Mouse (Mus musculus): Measurements from ENCODE around the gene Prpf40a. TPM values are rescaled to one million over a fixed set of nuclear protein-coding genes. Genes with fewer than 3 reads are reported as not detected.

The Prpf40a gene
- polyA plus RNA-seq (2015; fragmentation: Nextera tagmentation; extraction: Ambion mirVana) = 158 and 167 TPM in 2 replicates

- Histone ChIP-seq H3K9ac (peak within 1 kb of the TSS; percentile 91), H3K4me1 (peaks cover 13% of the 10 kb centered on the region), H3K4me3 (peak within 1 kb of the TSS; percentile 65), H3K36me3 (peaks cover 12% of the 10 kb centered on the region), H3K4me2 (peak within 1 kb of the TSS; percentile 68), H3K27me3 (no peaks in the 10 kb centered on the region), H3K9me3 (no peaks in the 10 kb centered on the region), H3K27ac (peak within 1 kb of the TSS; percentile 96)
- WGBS = under 1% methylated on average over 49 of the region's 53 CpGs
- ATAC-seq (ENCODE audit: insufficient number of reproducible peaks, insufficient read depth, low FRiP score, low TSS enrichment, low read depth) = peak; percentile 98
These were observed at the start of gene Prpf40a for GRCm38 (mm10) chr2:53190684-53191511. TSS of gene Prpf40a (minus strand) at chr2:53191284.

GRCm38 (mm10) chr2:53222242-53222641, 31.2 kb upstream of the Prpf40a start:
- 88% methylated on average over 5 of the region's 5 CpGs for WGBS
- no peak overlapping the region for H3K4me2 ChIP-seq
- ATAC-seq (ENCODE audit: insufficient number of reproducible peaks, insufficient read depth, low FRiP score, low TSS enrichment, low read depth) = no peak
- H3K27ac ChIP-seq = no peak overlapping the region
- peaks cover 2% of the 10 kb centered on the region; the same call in 1 of the 2 replicates for H3K9me3 ChIP-seq
- H3K9ac ChIP-seq = no peak overlapping the region
- H3K27me3 ChIP-seq = no peaks in the 10 kb centered on the region
- H3K36me3 ChIP-seq = peaks cover 24% of the 10 kb centered on the region
- no peak overlapping the region for H3K4me3 ChIP-seq
- H3K4me1 ChIP-seq = no peaks in the 10 kb centered on the region

GRCm38 (mm10) chr2:53213493-53213892, 22.4 kb upstream of the Prpf40a start:
- H3K4me1 ChIP-seq = no peaks in the 10 kb centered on the region
- WGBS = 95% methylated on average over 1 of the region's 1 CpGs
- H3K27me3 ChIP-seq = no peaks in the 10 kb centered on the region
- no peak overlapping the region for H3K9ac ChIP-seq
- no peak overlapping the region for H3K4me3 ChIP-seq
- no peaks in the 10 kb centered on the region for H3K9me3 ChIP-seq
- H3K36me3 ChIP-seq = peaks cover 51% of the 10 kb centered on the region
- H3K4me2 ChIP-seq = no peak overlapping the region
- ATAC-seq (ENCODE audit: insufficient number of reproducible peaks, insufficient read depth, low FRiP score, low TSS enrichment, low read depth) = no peak
- no peak overlapping the region for H3K27ac ChIP-seq

- Histone ChIP-seq H3K4me1 (no peaks in the 10 kb centered on the region), H3K9ac (no peak overlapping the region), H3K27ac (no peak overlapping the region), H3K4me2 (no peak overlapping the region), H3K27me3 (no peaks in the 10 kb centered on the region), H3K9me3 (no peaks in the 10 kb centered on the region), H3K36me3 (peaks cover 15% of the 10 kb centered on the region), H3K4me3 (no peak overlapping the region)
- ATAC-seq (ENCODE audit: insufficient number of reproducible peaks, insufficient read depth, low FRiP score, low TSS enrichment, low read depth) = no peak
These were observed 15.7 kb upstream of the Prpf40a start for GRCm38 (mm10) chr2:53206749-53207148.

GRCm38 (mm10) chr2:53204373-53205274, 13.5 kb upstream of the Prpf40a start:
- H3K4me3 ChIP-seq = no peak overlapping the region
- ATAC-seq (ENCODE audit: insufficient number of reproducible peaks, insufficient read depth, low FRiP score, low TSS enrichment, low read depth) = no peak
- peaks cover 15% of the 10 kb centered on the region; the same call in 1 of the 2 replicates for H3K36me3 ChIP-seq
- no peaks in the 10 kb centered on the region for H3K27me3 ChIP-seq
- no peak overlapping the region for H3K9ac ChIP-seq
- no peak overlapping the region for H3K4me2 ChIP-seq
- WGBS = 71% methylated on average over 5 of the region's 5 CpGs
- H3K27ac ChIP-seq = no peak overlapping the region
- no peaks in the 10 kb centered on the region for H3K4me1 ChIP-seq
- H3K9me3 ChIP-seq = no peaks in the 10 kb centered on the region

GRCm38 (mm10) chr2:53200164-53200885, 9.2 kb upstream of the Prpf40a start:
- Histone ChIP-seq H3K4me2 (no peak overlapping the region), H3K27me3 (no peaks in the 10 kb centered on the region), H3K9me3 (no peaks in the 10 kb centered on the region), H3K9ac (no peak overlapping the region), H3K4me3 (no peak overlapping the region), H3K36me3 (peaks cover 26% of the 10 kb centered on the region), H3K27ac (no peak overlapping the region), H3K4me1 (no peaks in the 10 kb centered on the region)
- no peak for ATAC-seq (ENCODE audit: insufficient number of reproducible peaks, insufficient read depth, low FRiP score, low TSS enrichment, low read depth)
- WGBS = 84% methylated on average over 4 of the region's 4 CpGs

GRCm38 (mm10) chr2:53199203-53199602, 8.1 kb upstream of the Prpf40a start:
- Histone ChIP-seq H3K36me3 (peaks cover 31% of the 10 kb centered on the region), H3K27me3 (no peaks in the 10 kb centered on the region), H3K27ac (no peak overlapping the region), H3K9me3 (no peaks in the 10 kb centered on the region), H3K4me1 (no peaks in the 10 kb centered on the region), H3K9ac (no peak overlapping the region), H3K4me3 (no peak overlapping the region), H3K4me2 (no peak overlapping the region)
- 44% methylated on average over 1 of the region's 1 CpGs for WGBS
- ATAC-seq (ENCODE audit: insufficient number of reproducible peaks, insufficient read depth, low FRiP score, low TSS enrichment, low read depth) = no peak

GRCm38 (mm10) chr2:53196431-53196830, 5.3 kb upstream of the Prpf40a start:
- Histone ChIP-seq H3K4me3 (no peak overlapping the region), H3K4me2 (no peak overlapping the region), H3K36me3 (peaks cover 26% of the 10 kb centered on the region), H3K27me3 (no peaks in the 10 kb centered on the region), H3K4me1 (peaks cover 8% of the 10 kb centered on the region; the same call in 1 of the 2 replicates), H3K9me3 (no peaks in the 10 kb centered on the region), H3K27ac (no peak overlapping the region), H3K9ac (no peak overlapping the region)
- no peak for ATAC-seq (ENCODE audit: insufficient number of reproducible peaks, insufficient read depth, low FRiP score, low TSS enrichment, low read depth)
- WGBS = 95% methylated on average over 10 of the region's 10 CpGs

- no peaks in the 10 kb centered on the region for H3K9me3 ChIP-seq
- peaks cover 21% of the 10 kb centered on the region for H3K36me3 ChIP-seq
- H3K4me3 ChIP-seq = peak overlapping the region; percentile 65
- H3K4me2 ChIP-seq = peak overlapping the region; percentile 68
- peaks cover 13% of the 10 kb centered on the region for H3K4me1 ChIP-seq
- no peak for ATAC-seq (ENCODE audit: insufficient number of reproducible peaks, insufficient read depth, low FRiP score, low TSS enrichment, low read depth)
- no peaks in the 10 kb centered on the region for H3K27me3 ChIP-seq
- peak overlapping the region; percentile 91 for H3K9ac ChIP-seq
- H3K27ac ChIP-seq = peak overlapping the region; percentile 96
- WGBS = under 1% methylated on average over 20 of the region's 20 CpGs
These were observed 1.3 kb upstream of the Prpf40a start for GRCm38 (mm10) chr2:53192386-53192785.

GRCm38 (mm10) chr2:53191523-53192220, 588 bp upstream of the Prpf40a start, which contains the start of gene Arl6ip6:
TSS of gene Arl6ip6 (plus strand) at chr2:53191726.
- Histone ChIP-seq H3K9ac (peak within 1 kb of the TSS; percentile 91), H3K4me2 (peak within 1 kb of the TSS; percentile 68), H3K4me3 (peak within 1 kb of the TSS; percentile 65), H3K36me3 (peaks cover 18% of the 10 kb centered on the region), H3K4me1 (peaks cover 13% of the 10 kb centered on the region), H3K27ac (peak within 1 kb of the TSS; percentile 96), H3K27me3 (no peaks in the 10 kb centered on the region), H3K9me3 (no peaks in the 10 kb centered on the region)
- under 1% methylated on average over 80 of the region's 82 CpGs for WGBS
- peak; percentile 92 for ATAC-seq (ENCODE audit: insufficient number of reproducible peaks, insufficient read depth, low FRiP score, low TSS enrichment, low read depth)
